Mouse (Mus musculus) liver, embryonic 11.5 days (tissue): Measurements from ENCODE around the gene Smagp. TPM values are rescaled to one million over a fixed set of nuclear protein-coding genes. Genes with fewer than 3 reads are reported as not detected.

Experiments
- microRNA-seq: library from miRNA; unstranded; fragments of <30 nt; microRNA quantifications from one replicate; pipeline ENCODE4, GENCODE M21; 2017; ENCODE audit warnings: borderline number of aligned reads
- polyA plus RNA-seq: library from polyadenylated mRNA; unstranded; fragments of >200 nt; fragmentation: Nextera tagmentation; extraction: Ambion mirVana; gene quantifications from 2 replicates; pipeline ENCODE4 v1.2.1, GENCODE M21; 2014

Smagp gene
- polyA plus RNA-seq, 1 experiment from 2014 or later = 15.6 TPM

Small RNAs within 50 kb of the gene (microRNA-seq; reads per million reads assigned to microRNA genes)
- gene Mir6961 = not detected

Other genes with a start within 250 kb of the Smagp start
- 0.10 TPM in 1 of 2 replicates, not detected in the other for gene Gm5475, start 214.8 kb downstream of the Smagp start, polyA plus RNA-seq
- gene Slc11a2, start 211.9 kb downstream of the Smagp start, polyA plus RNA-seq = 51.2 and 55.4 TPM in 2 replicates
- 34.2 and 36.0 TPM in 2 replicates for gene Letmd1, start 167.9 kb downstream of the Smagp start, polyA plus RNA-seq
- 6.5 and 7.5 TPM in 2 replicates for gene Csrnp2, start 141.5 kb downstream of the Smagp start, polyA plus RNA-seq
- 12.8 and 13.0 TPM in 2 replicates for gene Tfcp2, start 84.9 kb downstream of the Smagp start, polyA plus RNA-seq
- 0.92 and 1.2 TPM in 2 replicates for gene Pou6f1, start 37.0 kb downstream of the Smagp start, polyA plus RNA-seq
- gene Dazap2, start 21.6 kb downstream of the Smagp start, polyA plus RNA-seq = 256 and 274 TPM in 2 replicates
- gene Bin2, start 32.6 kb upstream of the Smagp start, polyA plus RNA-seq = 56.6 and 62.1 TPM in 2 replicates
- 10.5 and 13.7 TPM in 2 replicates for gene Cela1, start 51.0 kb upstream of the Smagp start, polyA plus RNA-seq
- 1.2 and 1.6 TPM in 2 replicates for gene Galnt6, start 92.4 kb upstream of the Smagp start, polyA plus RNA-seq
- 1.5 TPM in 2 replicates for gene Slc4a8, start 124.8 kb upstream of the Smagp start, polyA plus RNA-seq
- 0.71 and 0.73 TPM in 2 replicates for gene Scn8a, start 232.9 kb upstream of the Smagp start, polyA plus RNA-seq